Mouse (Mus musculus) kidney, embryonic 16.5 days (tissue): Measurements from ENCODE around the gene Ifna2. TPM values are rescaled to one million over a fixed set of nuclear protein-coding genes. Genes with fewer than 3 reads are reported as not detected.

Experiments
- ATAC-seq: fragments of 200-750 bp; cut with Nextera tagmentation; 2 replicates; pipeline ENCODE4 v1.8.0; 2017; ENCODE audit warnings: moderate TSS enrichment; ENCODE audit not compliant: low FRiP score, low TSS enrichment
- H3K27ac ChIP-seq: fragments of 300-500 bp; sonication (generic); 2 replicates; pipeline ENCODE4 v1.5.1; 2014; ENCODE audit warnings: low read length
- H3K27me3 ChIP-seq: fragments of 300-500 bp; sonication (generic); 2 replicates; pipeline ENCODE4 v1.6.1; 2014; ENCODE audit warnings: low read length, control low read depth, mixed read lengths; ENCODE audit not compliant: insufficient read depth
- H3K36me3 ChIP-seq: fragments of 300-500 bp; sonication (generic); 2 replicates; pipeline ENCODE4 v1.6.1; 2014; ENCODE audit warnings: low read length, control low read depth, mixed read lengths; ENCODE audit not compliant: insufficient read depth
- H3K4me1 ChIP-seq: fragments of 300-500 bp; sonication (generic); 2 replicates; pipeline ENCODE4 v1.6.1; 2014; ENCODE audit warnings: low read length, control low read depth, mixed read lengths; ENCODE audit not compliant: insufficient read depth
- H3K4me2 ChIP-seq: fragments of 300-500 bp; sonication (generic); replicated peaks from 2 replicates; pipeline ENCODE4 v1.6.1; 2014; ENCODE audit warnings: low read depth, low read length
- H3K4me3 ChIP-seq: fragments of 300-500 bp; sonication (generic); 2 replicates; pipeline ENCODE4 v1.5.1; 2014; ENCODE audit warnings: mild to moderate bottlenecking, low read length
- H3K9ac ChIP-seq: fragments of 300-500 bp; sonication (generic); replicated peaks from 2 replicates; pipeline ENCODE4 v1.6.1; 2014; ENCODE audit warnings: low read length
- H3K9me3 ChIP-seq: fragments of 300-500 bp; sonication (generic); 2 replicates; pipeline ENCODE4 v1.6.1; 2016; ENCODE audit warnings: low read length, control low read depth
- WGBS: fragments of 180-500 bp; shearing (Covaris S2); extraction: QIAGEN DNeasy Blood & Tissue Kit; methylation state at CpG from one replicate; pipeline ENCODE4 v1.1.7; 2014; 5-methylcytosine and 5-hydroxymethylcytosine counted together
- polyA plus RNA-seq: library from polyadenylated mRNA; unstranded; fragments of >200 nt; fragmentation: Nextera tagmentation; extraction: Ambion mirVana; gene quantifications from 2 replicates; pipeline ENCODE4 v1.2.1, GENCODE M21; 2015

Ifna2 gene
- polyA plus RNA-seq, 1 experiment from 2014 or later, result not detected

GRCm38 (mm10) chr4:88705924-88706323 lies 22.2 kb upstream of the Ifna2 start:
- Histone ChIP-seq H3K4me2 (no peak overlapping the region), H3K36me3 (no peaks in the 10 kb centered on the region), H3K9ac (no peak overlapping the region), H3K27ac (no peak overlapping the region), H3K9me3 (no peaks in the 10 kb centered on the region), H3K4me3 (no peak overlapping the region), H3K27me3 (no peaks in the 10 kb centered on the region), H3K4me1 (no peaks in the 10 kb centered on the region)
- no peak for ATAC-seq
- 35% methylated on average over 3 of the region's 3 CpGs for WGBS

- peaks cover 2% of the 10 kb centered on the region; the same call in 1 of the 2 replicates for H3K27me3 ChIP-seq
- no peak overlapping the region for H3K4me2 ChIP-seq
- no peak overlapping the region for H3K27ac ChIP-seq
- H3K36me3 ChIP-seq, result no peaks in the 10 kb centered on the region
- no peaks in the 10 kb centered on the region for H3K4me1 ChIP-seq
- ATAC-seq, result no peak
- H3K9me3 ChIP-seq, result no peaks in the 10 kb centered on the region
- H3K4me3 ChIP-seq, result no peak overlapping the region
- 71% methylated on average over 1 of the region's 1 CpGs for WGBS
- no peak overlapping the region for H3K9ac ChIP-seq
Measured at GRCm38 (mm10) chr4:88699301-88699700, 15.6 kb upstream of the Ifna2 start.

- no peaks in the 10 kb centered on the region for H3K36me3 ChIP-seq
- no peaks in the 10 kb centered on the region for H3K9me3 ChIP-seq
- no peak overlapping the region for H3K4me2 ChIP-seq
- no peak overlapping the region for H3K9ac ChIP-seq
- no peak overlapping the region for H3K27ac ChIP-seq
- 83% methylated on average over 5 of the region's 5 CpGs for WGBS
- no peak overlapping the region for H3K4me3 ChIP-seq
- H3K4me1 ChIP-seq, result no peaks in the 10 kb centered on the region
- no peak for ATAC-seq
- peaks cover 3% of the 10 kb centered on the region; the same call in 1 of the 2 replicates for H3K27me3 ChIP-seq
Measured at GRCm38 (mm10) chr4:88698781-88699180, 15.1 kb upstream of the Ifna2 start.

GRCm38 (mm10) chr4:88697753-88698152 lies 14.0 kb upstream of the Ifna2 start:
- peaks cover 3% of the 10 kb centered on the region; the same call in 1 of the 2 replicates for H3K27me3 ChIP-seq
- no peak overlapping the region for H3K4me2 ChIP-seq
- no peak overlapping the region for H3K27ac ChIP-seq
- no peaks in the 10 kb centered on the region for H3K36me3 ChIP-seq
- H3K4me3 ChIP-seq, result no peak overlapping the region
- H3K9ac ChIP-seq, result no peak overlapping the region
- no peaks in the 10 kb centered on the region for H3K4me1 ChIP-seq
- WGBS, result 83% methylated on average over 4 of the region's 4 CpGs
- no peaks in the 10 kb centered on the region for H3K9me3 ChIP-seq
- no peak for ATAC-seq

GRCm38 (mm10) chr4:88697108-88697507 lies 13.4 kb upstream of the Ifna2 start:
- 51% methylated on average over 6 of the region's 6 CpGs for WGBS
- no peaks in the 10 kb centered on the region for H3K9me3 ChIP-seq
- no peak overlapping the region for H3K27ac ChIP-seq
- H3K36me3 ChIP-seq, result no peaks in the 10 kb centered on the region
- ATAC-seq, result no peak
- peaks cover 6% of the 10 kb centered on the region; the same call in 1 of the 2 replicates for H3K27me3 ChIP-seq
- H3K4me1 ChIP-seq, result no peaks in the 10 kb centered on the region
- no peak overlapping the region for H3K9ac ChIP-seq
- no peak overlapping the region for H3K4me3 ChIP-seq
- no peak overlapping the region for H3K4me2 ChIP-seq

DNA sequence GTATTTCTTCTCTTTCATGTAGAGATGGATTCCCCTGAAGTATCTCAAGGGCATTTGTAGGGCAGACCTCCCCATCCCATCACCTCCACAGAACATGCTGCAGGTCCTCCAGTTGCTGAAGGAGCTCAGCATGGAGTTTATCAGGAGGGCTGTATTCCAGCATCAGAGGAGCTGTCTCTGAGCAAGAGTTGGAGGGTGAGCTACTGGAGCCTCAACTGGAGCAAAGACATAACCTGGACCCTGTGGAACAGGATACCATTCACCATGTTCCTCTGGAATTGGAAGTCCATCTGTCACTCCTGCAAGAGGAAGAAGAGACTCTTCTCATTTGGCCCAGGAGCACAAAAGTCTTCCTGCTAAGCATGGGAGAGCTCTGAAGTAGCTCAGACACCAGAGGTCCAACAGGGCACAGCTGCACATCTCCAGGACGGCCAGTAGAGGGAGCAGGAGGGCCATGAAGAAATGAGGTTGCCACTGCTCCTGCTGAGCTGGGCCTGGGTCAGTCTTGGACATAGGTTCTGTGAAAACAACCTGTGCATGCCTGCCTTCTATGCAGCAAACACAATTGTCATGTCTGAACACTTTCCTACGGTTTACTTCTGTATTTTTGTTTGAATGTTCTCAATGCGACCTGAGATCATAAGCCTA lies 12.6 kb upstream of the Ifna2 start:
- no peak overlapping the region for H3K4me2 ChIP-seq
- H3K27me3 ChIP-seq, result peaks cover 6% of the 10 kb centered on the region; the same call in 1 of the 2 replicates
- no peak overlapping the region for H3K9ac ChIP-seq
- H3K4me1 ChIP-seq, result no peaks in the 10 kb centered on the region
- H3K27ac ChIP-seq, result no peak overlapping the region
- peak; percentile 92 for ATAC-seq
- no peaks in the 10 kb centered on the region for H3K9me3 ChIP-seq
- 20% methylated on average over 3 of the region's 3 CpGs for WGBS
- no peaks in the 10 kb centered on the region for H3K36me3 ChIP-seq
- H3K4me3 ChIP-seq, result no peak overlapping the region

DNA sequence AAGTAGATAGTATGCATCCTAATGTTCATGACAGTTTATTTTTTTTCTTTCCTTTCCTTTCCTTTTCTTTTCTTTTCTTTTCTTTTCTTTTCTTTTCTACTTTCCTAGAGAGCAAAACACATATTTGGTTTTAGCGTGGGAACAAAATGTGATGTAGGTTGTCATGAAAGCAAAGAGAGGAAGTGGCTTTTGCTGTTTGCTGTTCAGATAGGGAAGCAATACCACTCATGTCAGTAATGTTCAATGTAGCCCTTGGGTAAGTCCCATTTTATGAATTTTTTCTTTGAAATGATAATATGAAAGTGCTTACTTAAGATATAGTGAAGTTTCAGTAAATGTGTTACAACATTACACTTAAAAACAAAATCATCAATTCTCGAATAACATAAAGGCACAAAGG lies 9.7 kb upstream of the Ifna2 start:
- no peaks in the 10 kb centered on the region for H3K36me3 ChIP-seq
- 77% methylated on average over 2 of the region's 2 CpGs for WGBS
- peaks cover 2% of the 10 kb centered on the region; the same call in 1 of the 2 replicates for H3K9me3 ChIP-seq
- H3K4me1 ChIP-seq, result no peaks in the 10 kb centered on the region
- H3K9ac ChIP-seq, result no peak overlapping the region
- no peak overlapping the region for H3K4me2 ChIP-seq
- H3K27me3 ChIP-seq, result peaks cover 6% of the 10 kb centered on the region; the same call in 1 of the 2 replicates
- H3K4me3 ChIP-seq, result no peak overlapping the region
- H3K27ac ChIP-seq, result no peak overlapping the region
- no peak for ATAC-seq

GRCm38 (mm10) chr4:88692537-88692936 lies 8.8 kb upstream of the Ifna2 start:
- H3K27ac ChIP-seq, result no peak overlapping the region
- ATAC-seq, result no peak
- H3K4me3 ChIP-seq, result no peak overlapping the region
- WGBS, result 87% methylated on average over 1 of the region's 1 CpGs
- H3K36me3 ChIP-seq, result no peaks in the 10 kb centered on the region
- H3K4me2 ChIP-seq, result no peak overlapping the region
- no peak overlapping the region for H3K9ac ChIP-seq
- no peaks in the 10 kb centered on the region for H3K4me1 ChIP-seq
- H3K27me3 ChIP-seq, result peaks cover 6% of the 10 kb centered on the region; the same call in 1 of the 2 replicates
- H3K9me3 ChIP-seq, result peaks cover 2% of the 10 kb centered on the region; the same call in 1 of the 2 replicates

- 69% methylated on average over 2 of the region's 2 CpGs for WGBS
- H3K4me3 ChIP-seq, result no peak within 1 kb of the TSS
Measured at GRCm38 (mm10) chr4:88691259-88691658, 7.5 kb upstream of the Ifna2 start, which contains the start of gene Ifnab. Gene Ifnab, minus strand, starts transcription at chr4:88691359.

GRCm38 (mm10) chr4:88681353-88681752 lies 2.4 kb downstream of the Ifna2 start:
- Histone ChIP-seq H3K27ac (no peak overlapping the region), H3K4me1 (no peaks in the 10 kb centered on the region), H3K27me3 (no peaks in the 10 kb centered on the region), H3K4me2 (no peak overlapping the region), H3K36me3 (no peaks in the 10 kb centered on the region), H3K4me3 (no peak overlapping the region), H3K9me3 (no peaks in the 10 kb centered on the region), H3K9ac (no peak overlapping the region)
- WGBS, result 73% methylated on average over 3 of the region's 3 CpGs
- no peak for ATAC-seq

More at GRCm38 (mm10) chr4:88691259-88691658, 7.5 kb upstream of the Ifna2 start, which contains the start of gene Ifnab:
- Histone ChIP-seq H3K27me3 (peaks cover 6% of the 10 kb centered on the region; the same call in 1 of the 2 replicates), H3K4me1 (no peaks in the 10 kb centered on the region), H3K27ac (no peak within 1 kb of the TSS), H3K36me3 (no peaks in the 10 kb centered on the region), H3K9ac (no peak within 1 kb of the TSS), H3K9me3 (peaks cover 2% of the 10 kb centered on the region; the same call in 1 of the 2 replicates), H3K4me2 (no peak within 1 kb of the TSS)
- ATAC-seq, result no peak
